Mouse (Mus musculus) myocyte (in vitro differentiated cells): Measurements from ENCODE around the gene Cyth2.

Experiments used
- MAX ChIP-seq: IDR thresholded peaks from one replicate; pipeline ENCODE4 v1.6.1; 2011; ENCODE audit warnings: low read depth, mild to moderate bottlenecking, control low read depth
- MYOD1 ChIP-seq, 3 experiments: IDR thresholded peaks; one replicate each; pipeline ENCODE4 v1.6.1; 2011; ENCODE audit warnings: control low read depth in 2 of 3, low read depth in 2 of 3, mild to moderate bottlenecking in 2 of 3, moderate library complexity in 1 of 3; ENCODE audit not compliant: insufficient read length in 2 of 3, control insufficient read depth in 1 of 3
- MYOG ChIP-seq, 3 experiments: IDR thresholded peaks; one replicate each; pipeline ENCODE4 v1.6.1; 2011; ENCODE audit warnings: control low read depth in 2 of 3, low read depth in 2 of 3, mild to moderate bottlenecking in 2 of 3; ENCODE audit not compliant: insufficient read length in 2 of 3, control insufficient read depth in 1 of 3, insufficient read depth in 1 of 3
- POLR2A ChIP-seq: IDR thresholded peaks from one replicate; pipeline ENCODE4 v1.6.1; 2011; ENCODE audit warnings: low read depth, mild to moderate bottlenecking, control low read depth, moderate library complexity; ENCODE audit not compliant: insufficient read length
- POLR2AphosphoS2 ChIP-seq: IDR thresholded peaks from one replicate; pipeline ENCODE4 v1.6.1; 2011; ENCODE audit warnings: low read depth, control low read depth; ENCODE audit not compliant: insufficient read length
- TCF12 ChIP-seq: IDR thresholded peaks from one replicate; pipeline ENCODE4 v1.6.1; 2011; ENCODE audit warnings: mild to moderate bottlenecking, control low read depth; ENCODE audit not compliant: poor library complexity, insufficient read depth, severe bottlenecking
- USF1 ChIP-seq: IDR thresholded peaks from one replicate; pipeline ENCODE4 v1.6.1; 2011; ENCODE audit warnings: low read depth, mild to moderate bottlenecking, control low read depth, moderate library complexity

GRCm38 (mm10) chr7:45813787-45814779 lies at the start of gene Cyth2:
- no peak for TF ChIP-seq MYOG (IDR thresholded peaks at IDR 0.05; ENCODE audit: control insufficient read depth in 1 of 3, insufficient read depth in 1 of 3, insufficient read length in 2 of 3, low read depth in 2 of 3)
- TF ChIP-seq MAX: no peak
- TF ChIP-seq POLR2A: peak; percentile 70
- TF ChIP-seq POLR2AphosphoS2: peak; percentile 67
- TF ChIP-seq TCF12: no peak
- TF ChIP-seq MYOD1 (IDR thresholded peaks at IDR 0.05; ENCODE audit: control insufficient read depth in 1 of 3, insufficient read length in 2 of 3, low read depth in 2 of 3): no peak
- TF ChIP-seq USF1: no peak
